Mouse (Mus musculus) midbrain, postnatal 0 days (tissue): ENCODE data around the gene Lrrc61. TPM values are rescaled to one million over a fixed set of nuclear protein-coding genes. Genes with fewer than 3 reads are reported as not detected.

Experiments used
- ATAC-seq: fragments of 200-750 bp; cut with Nextera tagmentation; 2 replicates; pipeline ENCODE4 v1.8.0; 2017; ENCODE audit warnings: moderate number of reproducible peaks, mild to moderate bottlenecking, moderate TSS enrichment, moderate library complexity; ENCODE audit not compliant: low FRiP score
- DNase-seq: peaks from one replicate; pipeline ENCODE4 v3.0.0-alpha.2; 2015; ENCODE audit warnings: low spot score
- H3K27ac ChIP-seq: fragments of 300-500 bp; sonication (generic); 2 replicates; pipeline ENCODE4 v1.5.1; 2014; ENCODE audit warnings: low read depth, mild to moderate bottlenecking, low read length, mixed read lengths
- H3K27me3 ChIP-seq: fragments of 300-500 bp; sonication (generic); 2 replicates; pipeline ENCODE4 v1.6.1; 2014; ENCODE audit warnings: low read length, control low read depth, mixed read lengths; ENCODE audit not compliant: insufficient read depth
- H3K36me3 ChIP-seq: fragments of 300-500 bp; sonication (generic); 2 replicates; pipeline ENCODE4 v1.6.1; 2014; ENCODE audit warnings: low read length, control low read depth, mixed read lengths; ENCODE audit not compliant: insufficient read depth
- H3K4me1 ChIP-seq: fragments of 300-500 bp; sonication (generic); 2 replicates; pipeline ENCODE4 v1.6.1; 2014; ENCODE audit warnings: mild to moderate bottlenecking, control low read depth, antibody characterized with exemption, low read length, mixed read lengths; ENCODE audit not compliant: insufficient read depth
- H3K4me2 ChIP-seq: fragments of 300-500 bp; sonication (generic); 2 replicates; pipeline ENCODE4 v1.6.1; 2014; ENCODE audit warnings: low read depth, mild to moderate bottlenecking, low read length, mixed read lengths; ENCODE audit not compliant: poor library complexity, severe bottlenecking
- H3K4me3 ChIP-seq: fragments of 300-500 bp; sonication (generic); 2 replicates; pipeline ENCODE4 v1.5.1; 2014; ENCODE audit warnings: low read depth, mild to moderate bottlenecking, low read length, moderate library complexity
- H3K9ac ChIP-seq: fragments of 300-500 bp; sonication (generic); replicated peaks from 2 replicates; pipeline ENCODE4 v1.6.1; 2014; ENCODE audit warnings: mild to moderate bottlenecking, low read length, moderate library complexity, mixed read lengths; ENCODE audit not compliant: poor library complexity, severe bottlenecking
- H3K9me3 ChIP-seq: fragments of 300-500 bp; sonication (generic); 2 replicates; pipeline ENCODE4 v1.6.1; 2016; ENCODE audit warnings: low read length, control low read depth
- CTCF ChIP-seq: IDR thresholded peaks from 2 replicates; pipeline ENCODE4 v1.5.1; 2016; ENCODE audit warnings: antibody characterized with exemption, mild to moderate bottlenecking
- WGBS: fragments of 180-500 bp; shearing (Covaris S2); extraction: QIAGEN DNeasy Blood & Tissue Kit; methylation state at CpG from one replicate; pipeline ENCODE4 v1.1.7; 2014; 5-methylcytosine and 5-hydroxymethylcytosine counted together
- polyA plus RNA-seq: library from polyadenylated mRNA; unstranded; fragments of >200 nt; fragmentation: Nextera tagmentation; extraction: Ambion mirVana; gene quantifications from 2 replicates; pipeline ENCODE4 v1.2.1, GENCODE M21; 2015
- total RNA-seq: library from RNA; depleted of rRNA; stranded (reverse); fragments of >200 nt; gene quantifications from 2 replicates; pipeline ENCODE4 v1.2.3, GENCODE M21; 2014

The Lrrc61 gene
- total and polyA plus RNA-seq, 2 experiments from 2014 or later = 23.3 to 82.4 TPM

DNA sequence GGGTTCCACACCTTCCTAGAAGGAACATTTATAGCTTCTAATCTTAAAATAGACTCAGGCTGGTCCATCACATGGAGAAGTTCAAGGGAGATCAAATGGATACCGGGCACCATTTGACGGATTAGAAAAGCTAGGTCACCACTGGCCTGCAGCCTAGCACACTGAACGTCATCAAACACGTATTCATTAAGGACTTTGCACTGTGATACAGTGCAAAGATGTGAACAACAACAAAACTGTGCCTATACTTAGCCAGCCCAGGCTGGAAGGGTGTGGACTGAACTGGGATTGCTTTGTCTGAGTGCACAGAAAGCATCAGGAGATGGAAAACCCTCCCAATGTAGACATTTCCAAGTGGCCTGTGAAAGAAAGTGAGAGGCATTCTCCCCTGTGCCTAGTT, 777 bp upstream of the Lrrc61 start:
- no peak for TF ChIP-seq CTCF
- DNase-seq (no peak), ATAC-seq (peak; percentile 45; the same call in 1 of the 2 replicates)
- Histone ChIP-seq H3K36me3 (peaks cover 8% of the 10 kb centered on the region; the same call in 1 of the 2 replicates), H3K27ac (peak overlapping the region; percentile 98), H3K4me1 (peaks cover 11% of the 10 kb centered on the region; the same call in 1 of the 2 replicates), H3K9ac (peak overlapping the region; percentile 65), H3K9me3 (no peaks in the 10 kb centered on the region), H3K27me3 (no peaks in the 10 kb centered on the region), H3K4me2 (peak overlapping the region; percentile 75), H3K4me3 (peak overlapping the region; percentile 53)
- WGBS = 69% methylated on average over 4 of the region's 4 CpGs

GRCm38 (mm10) chr6:48555104-48555890, 701 bp downstream of the Lrrc61 start:
- H3K4me1 ChIP-seq = peaks cover 11% of the 10 kb centered on the region; the same call in 1 of the 2 replicates
- DNase-seq (peak; percentile 95), ATAC-seq (peak; percentile 85)
- WGBS = 26% methylated on average over 13 of the region's 14 CpGs
- H3K9ac ChIP-seq = peak overlapping the region; percentile 65
- H3K27me3 ChIP-seq = no peaks in the 10 kb centered on the region
- H3K4me3 ChIP-seq = peak overlapping the region; percentile 53
- H3K4me2 ChIP-seq = peak overlapping the region; percentile 75
- H3K9me3 ChIP-seq = no peaks in the 10 kb centered on the region
- TF ChIP-seq CTCF = no peak
- H3K36me3 ChIP-seq = peaks cover 11% of the 10 kb centered on the region; the same call in 1 of the 2 replicates
- peak overlapping the region; percentile 98 for H3K27ac ChIP-seq

- H3K4me2 ChIP-seq = peak overlapping the region; percentile 75; the same call in 1 of the 2 replicates
- peaks cover 14% of the 10 kb centered on the region; the same call in 1 of the 2 replicates for H3K36me3 ChIP-seq
- ATAC-seq (no peak), DNase-seq (no peak)
- no peak overlapping the region for H3K4me3 ChIP-seq
- no peaks in the 10 kb centered on the region for H3K9me3 ChIP-seq
- 93% methylated on average over 3 of the region's 3 CpGs for WGBS
- no peak for TF ChIP-seq CTCF
- no peak overlapping the region for H3K27ac ChIP-seq
- H3K27me3 ChIP-seq = no peaks in the 10 kb centered on the region
- no peak overlapping the region for H3K9ac ChIP-seq
- H3K4me1 ChIP-seq = peaks cover 11% of the 10 kb centered on the region; the same call in 1 of the 2 replicates
These were observed 1.4 kb downstream of the Lrrc61 start for GRCm38 (mm10) chr6:48555956-48556355.

DNA sequence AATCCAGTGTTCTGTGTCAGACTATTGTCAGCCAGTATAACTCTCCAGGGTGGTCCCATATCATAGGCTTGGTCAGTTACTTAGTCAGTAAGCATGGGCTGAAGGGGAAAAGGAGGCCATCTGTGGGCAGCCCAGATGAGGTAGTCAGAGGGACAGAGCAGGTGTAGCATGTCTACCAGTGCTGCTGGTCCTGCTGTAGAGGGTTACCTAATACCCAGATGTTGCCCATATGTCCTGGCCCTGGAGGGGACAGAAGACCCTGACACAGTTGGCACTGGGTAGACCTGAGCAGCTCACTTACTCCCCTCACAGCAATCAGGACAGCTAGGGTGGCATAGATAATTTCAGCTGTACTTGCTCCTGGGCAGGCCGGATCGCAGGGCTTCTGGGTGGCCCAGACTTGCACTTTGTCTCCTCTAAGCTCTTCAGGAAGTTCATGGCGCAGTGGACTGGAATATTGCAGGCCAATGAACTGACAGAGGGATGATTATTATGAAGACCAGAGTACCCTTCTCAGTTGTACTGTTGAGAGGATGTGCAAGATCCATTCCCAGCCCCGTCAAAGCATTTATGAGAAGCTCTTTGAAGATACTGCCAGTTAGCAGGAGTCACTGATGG, 11.2 kb downstream of the Lrrc61 start:
- no peak for DNase-seq
- Histone ChIP-seq H3K36me3 (peaks cover 24% of the 10 kb centered on the region), H3K4me1 (no peaks in the 10 kb centered on the region), H3K27me3 (no peaks in the 10 kb centered on the region), H3K27ac (no peak overlapping the region), H3K4me2 (no peak overlapping the region), H3K9ac (no peak overlapping the region), H3K9me3 (no peaks in the 10 kb centered on the region), H3K4me3 (no peak overlapping the region)
- TF ChIP-seq CTCF = no peak
- no peak for ATAC-seq
- 91% methylated on average over 4 of the region's 4 CpGs for WGBS

DNA sequence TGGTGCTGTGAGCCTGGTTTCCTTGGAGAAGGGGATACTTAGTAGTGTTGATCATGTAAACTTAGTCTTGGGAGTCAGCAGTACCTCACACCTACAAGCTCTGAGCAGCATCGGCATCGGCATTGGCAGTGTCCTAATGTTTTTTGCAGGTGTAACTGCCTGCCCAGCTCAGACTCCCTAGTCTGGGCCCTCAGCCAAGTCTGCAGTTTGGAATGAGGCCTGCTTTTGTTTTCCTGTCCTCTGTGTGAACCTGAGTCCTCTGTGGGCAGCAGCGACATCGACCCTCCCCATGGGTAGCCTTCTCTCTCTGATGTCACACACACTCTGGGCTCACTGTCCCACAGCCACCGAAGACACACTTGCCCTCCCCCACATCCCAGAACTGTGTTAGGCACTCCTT, 11.7 kb downstream of the Lrrc61 start:
- no peaks in the 10 kb centered on the region for H3K4me1 ChIP-seq
- ATAC-seq (no peak), DNase-seq (peak; percentile 10)
- WGBS = 60% methylated on average over 5 of the region's 5 CpGs
- no peak overlapping the region for H3K4me3 ChIP-seq
- no peak for TF ChIP-seq CTCF
- no peak overlapping the region for H3K4me2 ChIP-seq
- no peaks in the 10 kb centered on the region for H3K27me3 ChIP-seq
- H3K36me3 ChIP-seq = peaks cover 23% of the 10 kb centered on the region
- H3K27ac ChIP-seq = no peak overlapping the region
- no peak overlapping the region for H3K9ac ChIP-seq
- H3K9me3 ChIP-seq = no peaks in the 10 kb centered on the region
